Mouse (Mus musculus) cerebellum, postnatal 36 days (tissue): ENCODE data around the gene Ankfy1.
A peak's percentile ranks its signal among the peaks of the same experiment; 100 is the strongest.

Experiments
- DNase-seq, 2 experiments: peaks; one replicate each; pipeline ENCODE4 v3.0.0; 2021 to 2022; ENCODE audit warnings: mixed read lengths in 2 of 2

Gene Ankfy1

DNA sequence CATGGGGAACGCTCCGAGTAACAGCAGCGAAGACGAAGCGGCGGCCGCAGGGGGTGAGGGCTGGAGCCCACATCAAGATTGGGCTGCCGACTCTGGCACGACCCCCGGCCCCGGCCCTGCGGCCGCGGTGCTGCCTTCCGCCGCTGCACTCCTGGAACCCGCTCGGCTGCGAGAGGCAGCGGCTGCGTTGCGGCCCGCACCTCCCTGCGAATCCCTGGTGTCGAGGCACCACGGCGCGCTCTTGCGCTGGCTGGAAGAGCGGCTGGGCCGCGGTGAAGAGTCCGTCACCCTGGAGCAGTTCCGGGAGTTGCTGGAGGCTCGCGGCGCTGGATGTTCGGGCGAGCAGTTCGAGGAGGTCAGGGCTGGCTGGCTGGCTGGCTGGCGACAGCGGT lies 106.5 kb downstream of the Ankfy1 start:
- DNase-seq = no peak

DNA sequence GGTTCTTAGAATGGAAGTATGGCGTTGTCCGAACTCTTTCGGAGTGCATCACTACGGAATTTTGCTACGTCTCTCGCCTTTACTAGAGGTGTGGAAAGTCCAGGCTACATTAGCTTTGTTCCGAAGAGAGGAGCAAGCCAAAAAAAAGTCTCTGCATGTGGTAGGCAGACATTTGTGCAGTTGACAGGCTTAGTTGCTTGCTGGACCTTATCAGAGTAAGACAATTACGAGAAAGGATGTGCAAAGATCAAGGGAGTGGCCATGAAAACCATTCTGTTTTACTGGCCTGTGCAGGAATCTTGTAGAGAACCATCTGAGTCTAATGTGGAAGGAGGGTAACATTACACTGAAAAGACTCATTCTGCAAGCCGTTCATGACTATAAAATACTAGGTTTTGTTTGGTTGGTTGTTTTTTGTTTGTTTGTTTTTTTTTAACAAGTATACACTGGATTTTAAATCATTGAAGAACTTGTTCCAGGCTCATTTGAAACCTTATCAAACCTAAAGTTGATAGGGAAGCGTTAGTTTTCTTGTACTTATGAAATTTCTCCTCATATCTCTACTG lies 107.0 kb downstream of the Ankfy1 start:
- no peak for DNase-seq

DNA sequence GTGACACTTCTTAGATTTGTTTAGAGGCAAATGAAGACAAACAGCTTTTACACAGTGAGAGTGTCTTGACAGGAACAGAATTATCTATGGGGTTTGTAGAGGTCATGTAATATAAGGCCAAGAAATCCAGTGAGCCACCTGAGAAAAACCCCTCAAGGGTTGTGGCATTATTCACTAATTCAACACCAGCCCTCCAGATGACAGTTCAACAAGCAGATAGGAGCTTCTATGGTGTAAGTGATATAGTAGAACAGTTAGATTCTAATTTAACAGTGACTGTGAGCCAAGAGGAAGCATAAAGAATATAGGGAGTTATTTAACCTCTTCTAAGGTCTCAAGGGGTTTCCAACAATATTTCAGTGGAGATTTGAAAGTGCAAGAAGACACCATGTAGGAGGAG lies 108.3 kb downstream of the Ankfy1 start:
- DNase-seq = no peak

DNA sequence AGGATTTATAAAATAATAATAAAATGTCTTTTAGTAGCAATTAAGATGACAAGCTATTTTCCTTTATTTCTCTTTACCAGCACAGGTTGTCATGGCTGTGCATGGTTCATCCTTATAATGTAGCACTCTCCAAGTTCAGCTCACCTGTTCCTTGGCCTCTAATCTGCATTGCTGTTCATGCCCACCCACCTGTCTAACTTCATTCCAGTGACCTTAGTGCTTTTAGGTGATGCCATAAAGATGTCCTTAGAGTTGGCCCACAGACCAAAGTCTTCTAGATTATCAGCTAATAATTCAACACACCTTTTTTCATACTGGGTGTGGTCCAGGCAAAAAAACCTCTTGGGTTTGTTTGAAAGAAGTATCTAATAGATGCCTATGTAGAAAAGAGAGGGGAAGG lies 111.4 kb downstream of the Ankfy1 start:
- DNase-seq = no peak

DNA sequence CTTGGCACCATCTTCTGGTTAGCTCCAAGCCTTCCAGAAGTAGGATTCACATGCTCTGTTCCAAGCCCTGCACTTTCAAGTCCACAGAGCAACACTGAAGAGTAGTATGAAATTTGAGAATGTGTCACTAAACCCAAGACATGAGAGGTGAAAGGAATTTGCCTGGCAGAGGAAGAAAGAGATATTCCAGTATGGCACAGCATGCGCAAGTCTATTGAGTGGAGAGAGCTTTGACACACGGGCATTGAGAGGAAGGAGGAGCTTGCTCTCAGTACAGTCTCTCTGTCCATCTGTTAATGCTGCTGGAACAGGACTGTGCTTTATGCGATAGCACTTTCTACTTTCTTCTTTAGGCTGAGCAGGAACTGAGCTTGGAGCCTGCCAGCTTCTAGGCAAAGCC lies 113.2 kb downstream of the Ankfy1 start:
- DNase-seq = no peak

DNA sequence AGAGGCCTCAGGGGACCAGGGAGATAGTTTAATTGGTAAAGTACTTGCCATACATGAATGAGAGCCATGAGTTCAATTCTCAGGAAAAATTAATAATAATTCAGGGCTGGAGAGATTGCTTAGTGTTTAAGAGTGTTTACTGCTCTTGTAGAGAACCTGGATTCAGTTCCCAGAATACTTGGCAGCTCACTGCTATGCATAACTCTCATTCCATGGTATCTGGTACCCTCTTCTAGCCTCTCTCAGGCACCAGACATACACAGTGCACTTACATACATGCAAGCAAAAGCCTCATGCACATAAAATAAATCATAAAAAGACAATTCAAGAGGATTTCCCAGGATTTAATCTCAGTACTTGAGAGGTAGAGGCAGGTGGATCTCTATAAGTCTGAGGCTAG lies 114.8 kb downstream of the Ankfy1 start:
- no peak for DNase-seq

DNA sequence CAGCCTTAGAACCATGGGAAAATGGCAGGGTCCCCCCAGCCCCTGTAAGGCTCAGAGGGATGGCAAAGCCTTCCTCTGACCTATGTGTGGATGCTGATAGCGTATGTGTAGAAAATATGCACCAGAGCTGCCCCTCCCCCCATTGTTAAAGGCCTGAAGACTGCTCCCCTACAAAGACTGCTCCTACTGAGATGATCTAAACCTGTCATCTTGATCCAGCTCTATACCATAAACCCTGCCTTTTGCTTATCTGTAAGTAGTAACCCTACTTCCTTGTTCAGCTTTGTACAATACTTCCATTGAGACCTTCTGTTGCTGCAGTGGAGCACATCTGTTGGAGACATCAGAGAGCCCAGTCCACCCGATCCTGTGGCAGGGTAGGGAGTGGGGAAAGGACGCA lies 115.4 kb downstream of the Ankfy1 start:
- DNase-seq = no peak

DNA sequence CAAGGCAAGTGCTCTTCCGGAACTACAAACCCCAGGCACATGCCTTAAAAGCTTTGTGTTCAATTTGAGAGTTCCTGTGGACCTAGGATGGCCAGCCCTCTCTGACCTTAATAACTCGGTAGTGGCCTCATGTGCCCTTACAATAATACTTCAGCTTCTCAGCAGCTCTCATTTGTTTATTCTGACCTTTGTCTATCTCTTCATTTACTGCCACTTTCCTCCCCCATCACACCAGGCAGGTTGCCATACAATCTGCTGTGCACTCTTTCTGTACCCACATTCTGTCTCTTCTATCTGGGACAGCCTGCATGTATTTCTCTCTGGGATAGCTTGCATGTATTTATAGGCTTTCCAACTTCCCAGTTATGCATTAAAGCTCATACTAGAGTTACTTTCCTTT lies 116.8 kb downstream of the Ankfy1 start:
- peak; percentile 32 to 39 for DNase-seq

DNA sequence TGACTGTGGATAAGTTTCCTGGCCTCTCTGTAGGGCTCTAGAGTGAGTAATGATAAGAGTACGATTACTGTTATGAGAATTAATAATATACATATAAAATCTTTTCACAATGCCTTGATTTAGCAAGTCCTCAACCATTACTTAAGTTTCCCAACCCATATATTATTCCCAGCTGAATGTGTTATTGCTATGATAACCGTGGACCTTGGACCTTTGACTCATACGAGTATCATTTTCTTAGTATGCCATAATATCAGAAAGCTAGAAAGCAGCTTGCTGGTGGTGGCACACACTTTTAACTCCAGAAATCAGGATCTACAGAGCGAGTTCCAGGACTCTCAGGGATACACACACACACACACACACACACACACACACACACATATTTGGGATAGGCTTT lies 118.2 kb downstream of the Ankfy1 start:
- no peak for DNase-seq

DNA sequence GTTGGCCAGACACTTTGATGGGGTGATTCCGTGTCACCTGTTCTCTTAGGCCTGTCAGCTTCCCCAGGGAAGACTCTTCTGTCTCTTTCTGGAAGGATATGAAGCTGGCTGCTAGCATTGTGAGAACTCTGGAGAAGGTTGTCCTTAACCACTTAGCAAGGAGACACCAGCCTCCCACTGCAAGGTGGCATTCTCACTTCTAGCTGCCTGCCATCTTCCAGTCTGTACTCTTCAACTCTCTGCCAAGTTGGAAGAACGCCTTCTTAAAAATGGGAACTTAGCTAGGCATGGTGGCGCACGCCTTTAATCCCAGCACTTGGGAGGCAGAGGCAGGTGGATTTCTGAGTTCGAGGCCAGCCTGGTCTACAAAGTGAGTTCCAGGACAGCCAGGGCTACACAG lies 123.9 kb downstream of the Ankfy1 start:
- no peak for DNase-seq

DNA sequence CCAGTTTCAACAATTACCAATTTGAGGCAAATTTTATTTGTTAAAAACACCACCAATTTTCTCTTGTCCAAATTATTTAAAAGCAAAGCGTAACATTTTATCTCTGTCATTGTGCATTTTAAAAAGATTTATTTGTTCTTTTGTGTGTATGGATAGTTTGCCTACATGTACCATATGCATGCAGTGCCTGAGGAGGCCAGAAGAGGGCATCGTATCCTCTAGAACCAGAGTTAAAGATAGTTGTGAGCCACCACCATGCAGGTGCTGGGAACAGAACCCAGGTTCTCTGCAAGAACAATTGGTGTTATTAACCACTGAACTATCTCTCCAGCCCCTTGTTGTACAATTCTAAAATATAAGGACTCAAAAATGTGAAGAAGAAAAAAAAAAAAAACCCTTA lies 124.4 kb downstream of the Ankfy1 start:
- no peak for DNase-seq

DNA sequence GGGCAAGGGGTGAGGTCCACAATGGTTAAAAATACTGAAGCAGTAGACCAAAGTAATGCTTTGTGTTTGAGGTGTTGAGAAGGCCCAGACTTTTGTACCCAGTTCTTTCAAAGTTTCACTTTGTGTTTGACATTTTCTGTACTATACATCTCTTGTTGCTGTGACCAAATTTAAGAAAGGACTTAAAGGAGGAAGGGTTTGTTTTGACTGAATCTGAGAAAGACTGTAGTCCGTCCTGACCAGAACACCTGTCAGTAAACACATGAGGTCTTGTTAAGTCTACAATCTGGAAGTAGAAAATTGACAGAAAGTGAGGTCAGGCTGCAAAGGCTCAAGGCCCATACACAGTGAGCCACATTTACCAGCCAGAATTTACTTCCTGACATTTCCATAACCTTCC lies 127.1 kb downstream of the Ankfy1 start:
- no peak for DNase-seq

DNA sequence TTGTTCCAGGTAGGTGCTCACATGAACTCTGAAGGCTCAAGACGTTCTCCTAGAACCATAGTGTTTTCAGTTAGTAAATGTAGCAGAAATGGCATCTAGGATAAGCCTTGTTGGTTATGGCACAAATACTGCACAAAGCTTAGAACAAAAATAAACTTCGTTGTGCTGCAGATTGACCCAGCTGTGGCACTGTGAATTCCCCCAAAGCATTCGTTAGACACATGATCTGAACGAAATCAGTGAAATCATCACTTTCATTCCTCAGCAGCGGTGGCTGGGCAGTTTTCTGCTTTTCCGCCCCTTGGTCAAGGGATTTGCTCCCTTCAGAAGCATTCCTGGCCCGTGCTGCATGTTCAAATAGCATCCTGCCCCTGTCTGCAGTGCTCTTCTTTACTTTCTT lies 128.3 kb downstream of the Ankfy1 start:
- no peak for DNase-seq

DNA sequence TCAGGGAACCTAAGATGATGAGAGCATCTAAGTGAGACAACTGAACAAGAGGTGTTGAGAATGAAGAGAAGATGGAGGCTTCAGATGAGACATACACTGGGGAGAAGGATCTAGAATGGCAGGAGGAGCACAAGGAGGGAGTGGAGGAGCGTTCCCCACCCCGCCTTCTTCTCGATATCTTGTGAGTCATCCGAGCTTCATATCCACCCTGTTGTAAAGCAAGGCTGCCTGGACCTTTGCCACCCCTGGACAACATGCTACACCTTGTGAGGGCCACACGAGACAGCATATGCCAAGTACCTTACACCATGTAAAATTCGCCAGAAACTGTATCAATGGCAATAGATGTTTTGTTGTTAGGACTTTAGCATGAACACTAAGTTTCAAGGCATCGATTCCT lies 131.2 kb downstream of the Ankfy1 start:
- DNase-seq = no peak
